Mouse (Mus musculus) layer of hippocampus, adult 8-10 months (tissue): Measurements from ENCODE around the gene Itpr1. TPM values are rescaled to one million over a fixed set of nuclear protein-coding genes. Genes with fewer than 3 reads are reported as not detected.
"Not testable (repeated sequence)": the region's sequence is repeated elsewhere in the genome, so short reads cannot be mapped to it uniquely, and the experiment has no call there.

Experiments used
- DNase-seq, 2 experiments: peaks; one replicate each; pipeline ENCODE4 v3.0.0; 2022; ENCODE audit warnings: low spot score in 2 of 2
- total RNA-seq, 4 experiments: library from RNA; stranded (reverse); gene quantifications; 2 replicates each; pipeline ENCODE4 v1.2.4; 2022

The Itpr1 gene
- total RNA-seq, 4 experiments from 2014 or later, result 277 to 326 (median 299) TPM

DNA sequence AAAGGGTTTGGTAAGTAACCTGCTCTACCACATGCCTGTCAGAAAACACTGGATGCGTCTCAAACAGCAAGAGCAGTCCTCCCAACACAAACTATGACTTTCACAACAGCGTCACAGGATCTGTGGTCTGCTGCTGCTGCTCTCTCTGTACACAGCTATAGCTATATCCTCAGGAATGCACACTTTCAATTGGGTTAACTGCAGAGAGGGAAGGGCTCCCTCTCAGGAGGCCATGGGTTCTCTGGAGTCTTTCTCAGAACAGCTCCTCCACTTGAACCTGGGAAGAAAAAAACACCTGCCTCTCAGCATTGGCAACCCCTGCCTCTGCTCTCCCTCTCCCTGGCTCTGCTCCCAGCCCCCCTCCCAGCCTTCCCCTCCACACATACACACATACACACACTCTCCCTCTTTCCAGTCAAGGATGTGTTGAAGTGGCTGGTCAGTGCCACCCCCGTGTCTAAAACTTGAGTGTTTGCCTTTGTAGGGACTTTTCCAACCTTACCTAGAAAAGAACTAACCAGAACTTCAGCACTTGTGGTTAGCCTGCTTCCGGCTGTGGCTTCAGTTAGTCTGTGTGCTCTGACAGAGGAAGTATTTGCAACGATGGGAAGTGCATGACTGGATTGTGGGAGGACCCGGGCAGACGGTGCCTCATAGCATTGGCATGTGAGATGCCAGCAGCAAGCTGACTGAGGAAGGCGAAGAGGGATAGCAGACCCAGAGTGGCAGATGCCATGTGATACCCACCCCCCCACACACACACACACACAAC, 323.8 kb downstream of the Itpr1 start:
- no peak for DNase-seq

DNA sequence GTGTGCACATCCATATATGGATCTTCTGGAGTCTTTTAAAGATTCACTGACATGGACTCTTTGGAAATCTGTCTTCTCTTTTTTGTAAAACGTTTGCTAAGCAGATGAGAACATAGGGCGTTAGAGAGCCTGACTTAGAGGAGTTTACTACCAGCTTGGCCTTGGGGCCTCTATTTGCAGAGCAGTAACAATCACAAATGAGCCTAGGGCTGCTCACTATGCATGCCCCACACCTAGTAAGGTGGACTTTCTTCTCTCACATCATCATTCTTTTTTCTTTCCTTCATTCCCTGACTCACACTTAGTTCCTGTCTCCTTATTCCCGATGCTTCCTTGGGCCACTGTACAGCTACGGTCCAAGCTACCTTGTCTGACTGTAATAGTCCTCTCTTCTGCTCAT, 325.5 kb downstream of the Itpr1 start:
- DNase-seq, result no peak

DNA sequence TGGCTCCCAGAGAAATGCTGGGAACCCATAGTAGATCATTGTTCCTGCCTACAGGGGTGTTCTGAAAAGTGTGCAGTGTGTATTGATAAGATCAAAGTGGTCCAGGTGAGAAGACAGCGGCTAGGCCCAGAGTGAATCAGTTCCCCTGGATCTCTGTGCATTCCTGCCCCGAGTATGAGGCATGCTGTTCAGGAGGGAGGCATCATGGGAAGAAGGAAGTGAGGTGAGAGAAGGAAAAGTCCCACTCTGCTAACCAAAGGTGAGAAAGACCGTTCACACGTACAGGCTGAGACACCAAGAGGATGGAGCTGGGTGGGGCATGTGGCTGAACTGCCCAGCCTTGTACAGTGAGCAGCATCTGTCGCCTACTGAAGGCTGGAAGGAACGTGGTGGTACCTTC, 327.5 kb downstream of the Itpr1 start:
- no peak for DNase-seq

DNA sequence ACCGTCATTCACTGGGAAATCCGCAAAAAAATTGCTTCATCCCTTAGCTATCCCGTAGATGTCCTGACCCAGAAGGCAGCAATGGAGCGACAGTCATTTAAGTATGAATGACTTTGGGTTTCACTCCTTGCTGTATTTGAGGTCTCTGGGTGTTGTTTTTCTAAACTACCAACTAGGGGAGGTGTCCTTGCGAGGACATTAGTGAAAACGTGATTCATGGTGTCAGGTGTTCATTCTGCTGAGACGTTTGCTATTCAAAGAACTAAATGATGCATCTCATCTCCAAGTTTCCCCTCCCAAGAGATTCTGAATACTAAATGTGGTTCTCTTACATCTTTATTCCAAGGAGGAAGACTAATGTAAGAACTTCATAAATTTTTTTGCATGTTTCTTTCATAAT, 332.0 kb downstream of the Itpr1 start:
- DNase-seq, result no peak

DNA sequence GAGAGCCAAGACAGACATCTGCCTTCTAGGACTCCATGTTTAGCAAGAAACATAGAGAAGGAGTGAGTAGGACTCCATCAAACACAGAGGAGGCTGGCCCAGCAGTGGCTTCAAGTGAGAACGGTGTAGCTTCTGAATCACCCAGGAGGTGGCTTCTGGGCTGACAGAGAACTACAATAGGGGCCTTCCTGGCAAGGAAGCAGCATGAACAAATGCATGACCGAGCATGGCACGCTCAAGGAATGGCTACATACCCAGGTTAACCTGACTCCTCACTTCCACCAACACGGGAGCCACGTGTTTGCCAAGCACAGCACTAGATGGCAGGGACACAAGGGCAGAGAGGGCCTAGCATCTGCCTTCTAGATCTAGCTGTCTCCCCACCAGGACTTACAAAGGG, 332.6 kb downstream of the Itpr1 start:
- no peak for DNase-seq

DNA sequence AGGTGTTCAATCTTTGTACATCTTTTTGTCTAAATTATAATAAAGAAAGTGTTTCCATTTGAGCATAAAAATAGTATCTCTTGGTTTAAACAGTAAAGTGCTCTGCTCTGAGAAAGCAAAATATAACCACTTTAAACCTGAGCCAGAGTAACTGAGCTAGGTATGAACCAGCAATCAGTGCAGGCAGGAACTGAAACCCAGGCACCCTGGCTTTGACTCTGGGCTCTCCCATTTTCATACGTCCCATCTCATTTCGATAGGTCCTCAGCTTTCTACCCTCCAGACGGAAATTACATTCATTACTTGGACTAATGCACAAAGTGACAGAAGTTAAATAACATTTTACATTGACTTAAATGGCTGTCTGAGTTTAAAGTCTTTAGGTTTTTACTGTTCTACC, 335.5 kb downstream of the Itpr1 start:
- no peak for DNase-seq

DNA sequence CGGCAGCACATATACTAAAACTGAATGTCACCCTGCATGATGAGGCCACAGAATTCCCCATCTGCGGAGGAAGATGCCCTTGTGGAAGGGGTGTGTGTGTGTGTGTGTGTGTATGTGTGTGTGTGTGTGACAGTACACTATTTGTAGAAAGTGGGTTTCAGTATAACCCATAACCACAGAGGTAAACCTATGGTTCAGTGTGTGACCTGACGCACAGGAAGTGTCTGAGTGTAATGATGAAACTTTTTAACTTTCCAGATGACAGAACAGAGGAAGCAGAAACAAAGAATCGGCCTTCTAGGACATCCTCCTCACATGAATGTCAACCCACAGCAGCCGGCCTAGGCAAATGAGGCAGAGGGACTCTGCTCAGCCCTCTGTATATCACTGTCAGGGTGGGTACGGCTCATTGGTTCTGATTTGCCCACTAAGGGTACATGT, 336.6 kb downstream of the Itpr1 start:
- no peak for DNase-seq

DNA sequence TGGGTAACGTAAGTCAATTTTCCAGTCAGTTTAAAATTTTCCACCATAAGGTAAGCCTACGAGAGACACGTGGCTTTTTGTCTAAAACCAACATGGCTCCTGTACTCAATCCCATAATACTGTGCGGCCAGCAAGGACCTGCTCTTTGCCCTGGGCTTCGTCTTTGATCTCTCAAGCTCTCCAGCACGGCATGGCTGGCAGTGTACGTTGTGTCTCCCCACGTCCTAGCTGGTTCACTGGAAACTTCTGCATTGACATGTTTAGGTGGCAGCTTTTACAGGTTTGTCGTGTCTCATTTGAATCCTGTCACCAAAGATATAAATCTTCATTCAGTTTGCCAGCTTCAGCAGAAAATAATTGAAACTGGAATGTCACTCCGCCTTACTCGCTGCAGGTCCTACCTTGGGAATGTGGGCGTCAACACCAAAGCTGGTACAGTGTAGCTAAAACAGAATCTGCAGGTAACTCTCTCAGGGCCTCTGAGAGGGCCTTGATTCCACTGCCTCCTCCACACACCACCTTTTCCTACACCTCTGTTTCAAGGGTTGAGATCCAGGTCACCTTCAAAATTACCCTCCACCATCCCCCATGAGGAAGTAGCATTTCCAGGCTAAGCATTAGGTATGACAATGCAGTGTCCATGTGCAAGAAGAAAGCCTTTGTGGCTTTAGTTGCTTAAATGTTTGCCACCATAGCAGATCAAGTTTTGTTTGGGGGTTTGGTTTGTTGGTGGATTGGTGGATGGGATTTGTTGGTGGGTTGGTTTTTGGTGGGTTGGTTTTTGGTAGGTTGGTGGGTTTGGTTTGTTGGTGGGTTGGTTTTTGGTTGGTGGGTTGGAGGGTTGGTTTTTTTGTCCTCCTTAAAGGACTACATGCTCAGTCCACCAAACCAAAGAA, 339.1 kb downstream of the Itpr1 start:
- DNase-seq, result no peak

DNA sequence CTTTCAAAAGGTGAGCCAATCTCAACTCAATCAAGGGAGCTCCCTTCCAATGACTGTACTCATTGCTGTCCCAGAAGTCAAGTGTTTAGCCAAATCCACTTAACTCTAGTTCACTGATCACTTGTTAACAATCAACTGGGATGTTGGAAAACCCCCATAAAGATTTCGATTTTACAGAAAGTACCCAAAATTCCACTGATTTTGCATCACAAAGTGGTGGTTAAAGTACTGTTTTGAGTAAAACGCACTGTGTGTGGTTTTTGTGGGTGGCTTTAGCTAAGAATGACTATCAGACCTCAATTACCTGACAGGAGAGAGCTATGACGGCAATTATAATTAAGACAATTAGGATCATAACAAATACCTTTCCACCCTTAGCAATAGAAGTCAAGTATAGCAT, 340.1 kb downstream of the Itpr1 start:
- DNase-seq, result no peak

DNA sequence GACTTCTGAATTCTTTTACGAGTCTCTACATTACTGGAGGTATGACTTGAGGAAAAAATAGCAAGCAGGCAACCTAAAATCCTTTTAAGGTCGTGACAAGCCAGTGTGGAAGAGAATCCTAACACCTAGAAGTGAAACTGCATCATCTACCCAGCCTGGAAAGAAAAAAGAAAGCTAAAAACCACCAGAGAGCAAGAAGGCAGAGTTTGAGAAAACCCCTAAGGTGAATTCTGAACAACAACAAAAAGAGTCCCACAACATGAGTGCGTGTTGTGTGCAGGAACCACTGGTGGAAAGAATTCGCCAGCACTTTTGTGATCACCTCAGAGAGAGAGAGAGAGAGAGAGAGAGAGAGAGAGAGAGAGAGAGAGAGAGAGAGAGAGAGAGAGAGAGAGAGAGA, 340.6 kb downstream of the Itpr1 start:
- no peak for DNase-seq

DNA sequence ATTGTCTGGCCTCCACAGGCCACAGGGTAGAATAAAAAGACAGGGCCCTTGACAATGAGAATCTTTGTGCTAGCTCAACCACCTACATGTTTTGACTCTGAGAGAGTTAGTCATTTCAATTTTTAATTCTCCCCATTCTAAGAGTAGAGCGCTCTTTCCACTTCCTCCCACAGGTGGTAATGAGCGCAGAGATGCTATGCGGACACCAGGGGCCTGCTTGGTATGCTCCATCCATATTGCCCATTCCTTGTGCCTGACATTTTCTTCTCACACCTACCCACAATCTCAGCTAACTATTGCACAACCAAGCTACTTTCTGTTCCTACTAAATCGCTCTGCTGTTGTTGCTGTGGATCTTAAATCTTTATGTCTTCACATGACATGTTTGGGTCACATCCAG, 341.5 kb downstream of the Itpr1 start:
- DNase-seq, result no peak

DNA sequence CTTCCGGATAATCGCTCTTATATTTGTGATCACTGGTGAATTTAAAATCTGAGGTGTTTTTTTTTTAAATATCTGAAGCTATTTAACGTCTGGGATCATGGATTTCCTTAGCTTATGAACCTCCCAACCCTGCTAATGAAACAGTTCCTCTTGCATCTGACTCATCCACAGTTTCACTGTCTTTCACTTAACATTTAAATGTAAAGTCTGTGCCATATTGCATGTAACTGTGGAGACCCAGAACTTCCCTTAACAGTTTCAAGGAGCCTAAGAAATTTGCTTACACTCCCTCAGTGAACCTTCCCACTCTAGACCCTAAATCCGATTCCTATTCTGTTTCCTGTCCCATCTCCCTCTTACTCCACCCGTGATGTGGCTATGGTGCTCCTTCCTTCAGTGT, 342.0 kb downstream of the Itpr1 start:
- DNase-seq, result no peak

DNA sequence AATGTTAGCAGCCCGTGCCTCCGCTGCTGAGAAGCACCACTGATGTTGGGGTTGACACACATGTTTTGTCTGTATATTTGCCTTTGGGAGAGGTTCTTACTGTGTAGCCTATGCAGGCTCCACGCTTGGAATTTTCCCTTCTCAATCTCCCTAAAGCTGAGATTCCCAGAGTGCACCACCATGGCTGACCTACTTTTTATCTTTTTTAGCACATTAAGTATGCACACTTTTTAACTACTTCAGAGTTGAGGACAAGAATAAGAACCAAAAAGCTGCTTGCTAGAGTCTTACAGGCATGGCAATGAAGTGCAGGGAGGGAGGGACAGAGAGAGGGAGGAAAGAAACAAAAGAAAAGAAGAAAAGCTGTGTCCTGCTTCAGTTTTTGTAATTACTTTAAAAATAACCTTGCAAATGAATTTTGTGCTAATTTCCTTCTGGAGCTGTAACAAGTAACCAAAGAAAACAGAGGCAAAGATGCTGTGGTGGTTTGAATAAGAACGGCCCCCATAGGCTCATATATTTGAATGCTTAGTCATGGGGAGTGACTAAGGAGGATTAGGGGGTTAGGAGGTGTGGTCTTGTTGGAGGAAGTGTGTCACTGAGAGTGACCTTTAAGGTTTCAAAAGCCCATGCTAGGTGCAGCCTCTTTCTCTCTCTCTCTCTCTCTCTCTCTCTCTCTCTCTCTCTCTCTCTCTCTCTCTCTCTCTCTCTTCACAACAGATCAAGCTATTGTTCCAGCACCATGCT, 344.9 kb downstream of the Itpr1 start:
- no peak for DNase-seq

DNA sequence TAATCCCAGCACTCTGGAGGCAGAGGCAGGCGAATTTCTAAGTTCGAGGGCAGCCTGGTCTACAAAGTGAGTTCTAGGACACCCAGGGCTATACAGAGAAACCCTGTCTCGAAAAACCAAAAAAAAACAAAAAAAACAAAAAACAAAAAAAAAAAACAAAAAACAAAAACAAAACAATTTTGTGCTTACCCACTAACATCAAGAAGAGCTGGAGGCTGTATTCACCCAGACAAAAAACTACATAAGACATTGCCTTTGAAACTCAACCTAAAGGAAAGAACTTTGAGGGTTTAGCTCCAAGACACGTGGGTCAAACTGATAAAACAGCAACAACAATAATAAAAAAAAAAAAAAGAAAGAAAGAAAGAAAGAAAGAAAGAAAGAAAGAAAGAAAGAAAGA, 346.3 kb downstream of the Itpr1 start:
- DNase-seq, result not testable (repeated sequence)

DNA sequence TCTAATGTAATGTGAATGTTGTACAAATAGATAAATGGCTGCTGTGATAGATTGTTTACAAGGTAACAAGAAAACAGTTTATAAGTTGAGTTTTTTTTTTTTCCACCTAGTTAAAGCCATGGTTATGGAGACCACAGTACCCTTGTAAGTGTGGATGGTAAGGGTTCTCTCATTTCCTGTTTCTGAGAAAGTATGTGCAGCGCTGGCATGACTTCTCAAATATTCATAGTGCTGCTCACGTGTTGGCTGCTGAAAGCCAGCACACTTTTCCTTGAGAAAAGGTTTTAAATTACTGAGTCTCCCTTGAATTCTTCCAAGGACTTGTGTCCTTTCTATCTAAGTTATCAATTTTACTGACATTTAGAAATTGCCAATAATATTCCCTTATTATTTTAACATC, 350.1 kb downstream of the Itpr1 start:
- no peak for DNase-seq

DNA sequence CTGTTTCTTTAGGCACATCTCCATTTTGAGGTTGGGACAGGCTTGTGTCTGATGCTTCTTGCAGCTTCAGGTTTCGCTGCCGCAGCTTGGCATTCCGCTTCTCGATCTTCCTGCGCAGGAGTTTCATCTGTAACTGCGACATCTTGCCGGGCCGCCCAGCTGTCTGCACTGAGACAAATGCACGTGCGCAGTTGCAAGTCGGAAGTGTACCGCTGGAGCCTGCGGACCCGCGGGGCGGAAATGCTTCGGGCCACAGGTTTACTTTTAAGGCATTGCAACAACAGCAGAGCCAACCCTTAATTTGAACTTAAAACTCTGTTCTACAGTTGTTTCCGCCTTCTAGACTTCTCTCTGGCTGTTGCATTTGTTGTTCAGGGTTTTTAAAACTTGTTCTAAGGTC, 352.6 kb downstream of the Itpr1 start:
- not testable (repeated sequence) for DNase-seq

DNA sequence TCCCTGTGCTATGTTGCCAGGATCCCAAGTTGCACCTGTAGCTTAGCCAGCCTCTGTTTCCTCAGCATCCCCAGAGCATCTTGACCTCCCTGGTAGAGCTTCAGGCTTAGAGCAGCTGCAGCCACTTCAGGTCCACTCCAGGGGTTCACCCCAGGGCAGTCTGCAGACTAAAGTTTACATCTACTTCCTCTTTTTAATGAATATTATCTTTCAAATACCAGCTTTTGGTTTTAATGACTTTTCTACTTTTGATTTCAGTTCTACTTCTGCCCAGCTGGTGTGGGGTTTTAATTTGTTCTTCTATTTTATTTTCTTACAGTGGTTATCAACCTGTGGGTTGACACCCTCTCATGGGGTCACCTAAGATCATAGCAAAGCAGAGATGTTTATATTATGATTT, 353.7 kb downstream of the Itpr1 start:
- no peak for DNase-seq

DNA sequence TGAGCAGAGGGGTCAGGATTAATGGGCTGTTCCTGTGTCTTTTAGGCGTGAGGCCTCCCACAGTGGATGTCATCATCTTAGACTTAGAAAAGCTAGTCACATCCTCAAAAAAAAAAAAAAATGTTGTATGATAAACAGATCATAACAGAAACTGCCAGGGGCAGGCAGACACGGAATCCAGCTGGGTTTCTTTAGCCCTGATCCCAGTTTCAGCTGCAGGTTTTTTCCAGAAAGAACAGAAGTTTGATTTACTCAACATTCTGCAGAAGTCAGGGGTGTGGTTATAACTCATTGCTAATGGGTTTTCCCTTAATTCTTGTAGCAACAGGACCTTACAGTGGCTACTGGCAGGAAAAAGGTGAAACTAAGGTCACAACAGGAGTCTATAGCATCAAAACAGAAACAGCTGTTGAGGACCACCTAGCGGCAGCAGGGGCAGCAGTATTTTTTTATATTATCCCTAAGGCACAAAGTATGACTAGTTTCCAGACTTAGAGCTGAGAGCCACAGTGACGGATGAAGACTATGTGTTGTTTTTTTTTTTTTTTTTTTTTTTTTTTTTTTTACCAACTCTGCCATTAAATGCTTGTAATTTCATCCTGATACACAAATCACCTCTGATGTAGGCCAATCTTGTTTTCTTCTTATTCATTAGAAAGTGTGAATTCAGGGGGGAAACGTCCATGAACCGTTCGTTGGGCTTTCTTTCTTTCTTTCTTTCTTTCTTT, 356.7 kb downstream of the Itpr1 start:
- no peak for DNase-seq

DNA sequence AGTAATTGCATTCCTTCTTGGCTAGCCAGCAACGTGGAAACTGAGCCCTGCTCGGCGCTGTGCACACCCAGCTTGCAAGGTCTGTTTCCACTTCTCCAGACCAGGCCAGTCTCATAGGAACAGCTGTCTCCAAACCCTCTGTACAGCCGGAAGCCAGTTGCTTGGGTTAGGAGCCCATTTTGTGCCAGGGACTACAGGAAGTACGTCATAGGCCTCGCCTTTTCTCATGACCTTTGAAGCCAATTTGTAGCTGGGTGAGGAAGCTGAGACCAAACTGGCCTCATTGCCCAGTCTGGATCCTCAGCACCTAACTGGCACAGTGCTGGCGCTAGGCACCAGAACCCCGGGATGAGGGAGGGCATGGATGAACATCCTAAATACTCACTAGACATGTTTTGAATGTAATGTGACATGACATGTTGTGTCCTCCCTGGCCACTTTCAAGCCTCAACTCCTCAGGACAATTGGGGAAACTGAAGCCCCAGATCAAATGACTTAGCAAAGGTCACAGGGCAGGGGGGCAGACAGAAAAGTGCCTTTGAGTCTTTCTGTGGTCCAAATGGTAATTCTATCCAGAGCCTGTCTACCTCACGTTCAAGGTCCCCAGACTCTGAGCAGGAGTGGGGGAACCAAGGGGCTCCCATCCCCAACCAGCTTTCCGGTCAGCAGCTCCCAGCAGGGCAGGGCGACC, 357.6 kb downstream of the Itpr1 start:
- no peak for DNase-seq

DNA sequence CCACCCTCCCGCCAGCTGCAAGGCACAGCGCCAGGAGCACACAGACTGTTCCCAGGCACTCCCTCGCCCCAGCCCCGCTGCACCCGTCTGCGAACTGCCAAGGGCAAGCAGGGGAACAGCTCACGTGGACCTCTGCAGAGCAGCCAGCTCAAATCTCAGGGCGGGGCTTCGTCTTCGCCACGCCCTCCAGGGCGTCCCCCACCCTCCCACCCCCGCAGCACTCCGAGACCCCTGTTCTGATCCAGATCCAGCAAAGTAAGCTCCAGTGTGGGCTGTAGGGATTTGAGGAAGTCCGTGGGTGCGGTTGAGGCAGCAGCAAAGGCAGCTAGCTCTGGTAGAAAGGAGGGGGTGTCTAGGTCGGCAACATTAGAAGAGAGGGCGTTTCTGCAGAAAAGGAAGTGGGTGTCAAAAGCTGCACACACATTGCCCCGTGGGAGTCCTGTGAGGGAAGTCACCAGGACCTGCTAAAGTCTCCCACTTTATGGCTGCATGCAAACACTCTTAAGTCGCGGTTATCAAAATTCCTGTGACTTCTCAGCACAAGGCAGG, 358.2 kb downstream of the Itpr1 start:
- peak; percentile 53 to 64 for DNase-seq
